Mouse (Mus musculus) midbrain, embryonic 16.5 days (tissue): Measurements from ENCODE around the gene 1700013G24Rik. TPM values are rescaled to one million over a fixed set of nuclear protein-coding genes. Genes with fewer than 3 reads are reported as not detected.
A peak's percentile ranks its signal among the peaks of the same experiment; 100 is the strongest.

Experiments used
- ATAC-seq: fragments of 200-750 bp; cut with Nextera tagmentation; 2 replicates; pipeline ENCODE4 v1.8.0; 2017; ENCODE audit warnings: moderate TSS enrichment
- H3K27ac ChIP-seq: fragments of 300-500 bp; sonication (generic); 2 replicates; pipeline ENCODE4 v1.5.1; 2014; ENCODE audit warnings: mild to moderate bottlenecking, low read length, mixed read lengths
- H3K27me3 ChIP-seq: fragments of 300-500 bp; sonication (generic); 2 replicates; pipeline ENCODE4 v1.6.1; 2014; ENCODE audit warnings: low read depth, low read length, mixed read lengths; ENCODE audit not compliant: control insufficient read depth, insufficient read depth
- H3K36me3 ChIP-seq: fragments of 300-500 bp; sonication (generic); 2 replicates; pipeline ENCODE4 v1.6.1; 2014; ENCODE audit warnings: mild to moderate bottlenecking, low read length, moderate library complexity, mixed read lengths; ENCODE audit not compliant: control insufficient read depth, insufficient read depth
- H3K4me1 ChIP-seq: fragments of 300-500 bp; sonication (generic); 2 replicates; pipeline ENCODE4 v1.6.1; 2014; ENCODE audit warnings: mild to moderate bottlenecking, low read length, mixed read lengths; ENCODE audit not compliant: control insufficient read depth, insufficient read depth
- H3K4me2 ChIP-seq: fragments of 300-500 bp; sonication (generic); 2 replicates; pipeline ENCODE4 v1.6.1; 2014; ENCODE audit warnings: mild to moderate bottlenecking, low read length, mixed read lengths
- H3K4me3 ChIP-seq: fragments of 300-500 bp; sonication (generic); 2 replicates; pipeline ENCODE4 v1.5.1; 2014; ENCODE audit warnings: low read depth, mild to moderate bottlenecking, low read length, moderate library complexity, mixed read lengths
- H3K9ac ChIP-seq: fragments of 300-500 bp; sonication (generic); 2 replicates; pipeline ENCODE4 v1.6.1; 2014; ENCODE audit warnings: low read depth, low read length, mixed read lengths
- H3K9me3 ChIP-seq: fragments of 300-500 bp; sonication (generic); replicated peaks from 2 replicates; pipeline ENCODE4 v1.6.1; 2014; ENCODE audit warnings: mild to moderate bottlenecking, low read length, mixed read lengths; ENCODE audit not compliant: control insufficient read depth, poor library complexity, severe bottlenecking
- WGBS: fragments of 180-500 bp; shearing (Covaris S2); extraction: QIAGEN DNeasy Blood & Tissue Kit; methylation state at CpG from one replicate; pipeline ENCODE4 v1.1.7; 2014; 5-methylcytosine and 5-hydroxymethylcytosine counted together
- polyA plus RNA-seq: library from polyadenylated mRNA; unstranded; fragments of >200 nt; fragmentation: Nextera tagmentation; extraction: Ambion mirVana; gene quantifications from 2 replicates; pipeline ENCODE4 v1.2.1, GENCODE M21; 2015

1700013G24Rik gene
- polyA plus RNA-seq, 1 experiment from 2014 or later, result not detected

- Histone ChIP-seq H3K27ac (no peak overlapping the region), H3K36me3 (no peaks in the 10 kb centered on the region), H3K9me3 (no peaks in the 10 kb centered on the region), H3K4me1 (no peaks in the 10 kb centered on the region), H3K9ac (no peak overlapping the region), H3K4me2 (no peak overlapping the region), H3K27me3 (no peaks in the 10 kb centered on the region), H3K4me3 (no peak overlapping the region)
- WGBS, result 90% methylated on average over 16 of the region's 16 CpGs
- ATAC-seq, result no peak
Observed at GRCm38 (mm10) chr4:137461981-137462690, 9.1 kb downstream of the 1700013G24Rik start.

GRCm38 (mm10) chr4:137465125-137465787, 12.2 kb downstream of the 1700013G24Rik start:
- Histone ChIP-seq H3K36me3 (no peaks in the 10 kb centered on the region), H3K9me3 (no peaks in the 10 kb centered on the region), H3K27ac (no peak overlapping the region), H3K4me2 (no peak overlapping the region), H3K27me3 (no peaks in the 10 kb centered on the region), H3K4me1 (peaks cover 15% of the 10 kb centered on the region), H3K9ac (no peak overlapping the region), H3K4me3 (no peak overlapping the region)
- 65% methylated on average over 13 of the region's 13 CpGs for WGBS
- ATAC-seq, result no peak

GRCm38 (mm10) chr4:137466991-137467390, 13.9 kb downstream of the 1700013G24Rik start:
- ATAC-seq, result no peak
- Histone ChIP-seq H3K9me3 (no peaks in the 10 kb centered on the region), H3K4me2 (no peak overlapping the region), H3K27me3 (no peaks in the 10 kb centered on the region), H3K4me3 (no peak overlapping the region), H3K36me3 (no peaks in the 10 kb centered on the region), H3K4me1 (peaks cover 15% of the 10 kb centered on the region), H3K27ac (no peak overlapping the region), H3K9ac (no peak overlapping the region)
- WGBS, result 80% methylated on average over 4 of the region's 4 CpGs

- H3K27ac ChIP-seq, result no peak overlapping the region
- WGBS, result 94% methylated on average over 2 of the region's 2 CpGs
- H3K9ac ChIP-seq, result no peak overlapping the region
- peaks cover 15% of the 10 kb centered on the region for H3K4me1 ChIP-seq
- ATAC-seq, result no peak
- H3K9me3 ChIP-seq, result no peaks in the 10 kb centered on the region
- H3K4me3 ChIP-seq, result no peak overlapping the region
- no peak overlapping the region for H3K4me2 ChIP-seq
- no peaks in the 10 kb centered on the region for H3K36me3 ChIP-seq
- no peaks in the 10 kb centered on the region for H3K27me3 ChIP-seq
Observed at GRCm38 (mm10) chr4:137467525-137467924, 14.4 kb downstream of the 1700013G24Rik start.

GRCm38 (mm10) chr4:137468260-137469080, 15.4 kb downstream of the 1700013G24Rik start, which contains the start of gene Hspg2:
Gene Hspg2, plus strand, starts transcription at chr4:137468769.
- Histone ChIP-seq H3K4me1 (peaks cover 15% of the 10 kb centered on the region), H3K4me3 (peak within 1 kb of the TSS; percentile 53), H3K4me2 (peak within 1 kb of the TSS; percentile 100), H3K9ac (peak within 1 kb of the TSS; percentile 68), H3K36me3 (no peaks in the 10 kb centered on the region), H3K27me3 (no peaks in the 10 kb centered on the region), H3K9me3 (no peaks in the 10 kb centered on the region), H3K27ac (0 out of 2 replicates have a peak within 1 kb of the TSS, but pooled peaks have one; percentile 4)
- WGBS, result under 1% methylated on average over 56 of the region's 72 CpGs
- peak; percentile 87 for ATAC-seq

- peaks cover 15% of the 10 kb centered on the region for H3K4me1 ChIP-seq
- no peaks in the 10 kb centered on the region for H3K27me3 ChIP-seq
- H3K9ac ChIP-seq, result peak overlapping the region; percentile 68
- H3K4me3 ChIP-seq, result peak overlapping the region; percentile 53
- peak; percentile 21 for ATAC-seq
- peak overlapping the region; percentile 100 for H3K4me2 ChIP-seq
- H3K9me3 ChIP-seq, result no peaks in the 10 kb centered on the region
- WGBS, result 6% methylated on average over 20 of the region's 20 CpGs
- H3K27ac ChIP-seq, result no peak overlapping the region
- no peaks in the 10 kb centered on the region for H3K36me3 ChIP-seq
Observed at GRCm38 (mm10) chr4:137469081-137469844, 16.2 kb downstream of the 1700013G24Rik start.

GRCm38 (mm10) chr4:137469845-137470692, 17.0 kb downstream of the 1700013G24Rik start:
- H3K9ac ChIP-seq, result no peak overlapping the region
- no peaks in the 10 kb centered on the region for H3K27me3 ChIP-seq
- H3K4me1 ChIP-seq, result peaks cover 15% of the 10 kb centered on the region
- ATAC-seq, result 0 out of 2 replicates have a peak, but pooled peaks have one; percentile 5
- 44% methylated on average over 15 of the region's 15 CpGs for WGBS
- no peak overlapping the region for H3K27ac ChIP-seq
- H3K4me2 ChIP-seq, result peak overlapping the region; percentile 100
- H3K4me3 ChIP-seq, result no peak overlapping the region
- no peaks in the 10 kb centered on the region for H3K36me3 ChIP-seq
- no peaks in the 10 kb centered on the region for H3K9me3 ChIP-seq
